Mouse (Mus musculus) erythroblast, embryonic 14.5 days (primary cell): ENCODE results near the gene Kif6.

Source experiments
- GATA1 ChIP-seq: IDR thresholded peaks from 2 replicates; pipeline ENCODE4 v1.6.1; 2012; ENCODE audit warnings: low read length, inconsistent platforms, mixed read lengths
- TAL1 ChIP-seq: IDR thresholded peaks from 3 replicates; pipeline ENCODE4 v1.6.1; 2012; ENCODE audit warnings: low read length, inconsistent platforms, mixed read lengths

DNA sequence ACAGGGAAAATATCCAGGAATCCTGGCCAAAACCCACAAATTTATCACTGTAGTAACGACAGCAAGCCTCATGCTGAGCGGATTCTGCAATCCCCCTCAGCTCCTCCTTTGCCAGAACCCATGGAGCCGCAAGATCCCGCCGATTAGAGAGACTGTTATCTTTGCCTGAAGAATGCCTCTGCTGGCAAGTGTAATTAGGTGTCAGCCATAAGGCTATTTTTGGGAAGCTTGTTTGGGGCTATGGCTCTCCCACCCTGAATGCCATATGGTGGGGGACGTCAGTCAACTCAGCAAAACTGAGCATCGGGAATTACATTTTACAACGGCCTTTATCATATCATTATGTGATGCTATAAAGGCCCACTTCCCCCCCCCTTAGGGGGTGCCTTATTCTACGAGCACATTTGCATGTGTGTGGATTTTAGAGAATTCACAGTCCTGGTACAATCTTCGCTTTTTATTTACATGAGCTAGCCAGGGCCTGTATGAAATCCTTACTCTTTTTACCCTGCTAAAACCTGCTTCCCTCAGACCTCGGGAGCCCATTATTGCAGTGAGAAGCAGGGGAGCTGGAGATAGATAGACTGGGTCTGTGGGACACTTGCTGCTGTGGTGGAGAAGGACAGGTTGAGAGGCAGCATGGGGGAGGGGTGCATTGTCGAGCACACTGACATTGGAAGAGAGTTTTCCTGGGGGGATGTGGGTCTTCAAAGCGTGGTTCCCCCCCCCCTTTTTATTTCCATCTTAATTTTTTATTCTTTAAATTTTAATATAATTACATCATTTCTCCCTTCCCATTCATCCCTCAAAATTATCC is 252.6 kb downstream of the Kif6 start:
- TF ChIP-seq GATA1 (no peak), TAL1 (no peak)
